Comparison of ENCODE assay signal across 33 mouse cellular contexts in genomic region chr4:155656214-155656751, GRCm38 (mm10). TPM values are rescaled to one million over a fixed set of nuclear protein-coding genes. Genes with fewer than 3 reads are reported as not detected.
DNase-seq lines count a peak whose midpoint lies in the region; ATAC-seq and TF ChIP-seq lines count a peak whose summit lies in the region.
"Had no signal": no experiment of that assay in that cellular context is flagged by ENCODE, and none has a peak within 500 bp of the region (broad histone marks: within the 10 kb centered on the region; RNA-seq: fewer than 3 reads in every experiment).

No protein-coding gene starts in this region.

- TF ChIP-seq CTCF in cerebellum, adult 2 months (IDR thresholded peaks at IDR 0.05; ENCODE audit: borderline replicate concordance, insufficient read depth, low read depth, low read length) = no peak

- peaks cover 32% of the 10 kb centered on the region for H3K36me3 ChIP-seq in kidney, embryonic 15.5 days

- H3K4me2 ChIP-seq in kidney, embryonic 15.5 days = no peak overlapping the region
- H3K4me2 ChIP-seq: forebrain, embryonic 15.5 days; limb, embryonic 13.5 days; midbrain, embryonic 13.5 days; neural tube, embryonic 15.5 days had no signal

- H3K27me3 ChIP-seq in kidney, embryonic 15.5 days = peaks cover 49% of the 10 kb centered on the region
- H3K27me3 ChIP-seq in cerebellum, adult 2 months (ENCODE audit: control insufficient read depth, insufficient read depth, low read length) = no peaks in the 10 kb centered on the region

- no peaks in the 10 kb centered on the region for H3K9me3 ChIP-seq in kidney, embryonic 15.5 days (replicated peaks)
- H3K9me3 ChIP-seq: embryonic facial prominence, embryonic 13.5 days; forebrain, embryonic 10.5 days; forebrain, embryonic 15.5 days; heart, embryonic 15.5 days; limb, embryonic 13.5 days; midbrain, embryonic 13.5 days; neural tube, embryonic 15.5 days had no signal

- no peak for TF ChIP-seq POLR2A in cerebellum, adult 2 months (IDR thresholded peaks at IDR 0.05; ENCODE audit: borderline replicate concordance, insufficient read depth, low read length)

- WGBS in kidney, embryonic 15.5 days = 88% methylated on average over 13 of the region's 13 CpGs
- 33% methylated on average over 13 of the region's 13 CpGs for whole genome bisulfite sequencing in cerebellum, adult 2 months

- ATAC-seq in kidney, embryonic 15.5 days (replicated peaks; ENCODE audit: low FRiP score) = no peak
- ATAC-seq: forebrain, embryonic 15.5 days; hindbrain, embryonic 16.5 days; midbrain, embryonic 13.5 days had no signal

- H3K4me3 ChIP-seq in kidney, embryonic 15.5 days (replicated peaks) = no peak overlapping the region
- no peak overlapping the region for H3K4me3 ChIP-seq in cerebellum, adult 2 months (replicated peaks; ENCODE audit: insufficient read depth, low read depth, low read length)
- H3K4me3 ChIP-seq: forebrain, embryonic 10.5 days; forebrain, embryonic 15.5 days; heart, embryonic 15.5 days; neural tube, embryonic 15.5 days had no signal

- DNase-seq in kidney, adult 9 months = no peak
- peak; percentile 41 to 50 for DNase-seq in cerebellum, adult 2 months
- peak; percentile 44 to 58 for DNase-seq in cerebellum, postnatal 10 days
- DNase-seq in natural killer cell, adult 2 months (ENCODE audit: low spot score in 2 of 2) = no peak
- no peak for DNase-seq in embryo, embryonic 10 days (ENCODE audit: low spot score)
- no peak for DNase-seq in thymus, postnatal 10 days (ENCODE audit: low spot score in 2 of 2)
- DNase-seq: adrenal gland, postnatal 10 days; B cell, adult 2 months; gastrocnemius, postnatal 10 days; kidney, adult 8-10 months; kidney, postnatal 14 days; layer of hippocampus, adult 9-11 months; lung, postnatal 36 days; retina, postnatal 1 day; right cerebral cortex, postnatal 14 days; spleen, adult 18-20 months; thymus, postnatal 25 days had no signal

- H3K27ac ChIP-seq in kidney, embryonic 15.5 days = no peak overlapping the region
- H3K27ac ChIP-seq in cerebellum, adult 2 months (ENCODE audit: insufficient read depth, low read length) = no peak overlapping the region
- H3K27ac ChIP-seq: embryonic facial prominence, embryonic 13.5 days; forebrain, embryonic 10.5 days; forebrain, embryonic 15.5 days; heart, embryonic 15.5 days; limb, embryonic 13.5 days; midbrain, embryonic 13.5 days; neural tube, embryonic 15.5 days had no signal

- 0 out of 2 replicates have a peak overlapping the region, but pooled peaks have one; percentile 1 for H3K9ac ChIP-seq in kidney, embryonic 15.5 days
- H3K9ac ChIP-seq: forebrain, embryonic 15.5 days; heart, embryonic 15.5 days; limb, embryonic 13.5 days; midbrain, embryonic 13.5 days; neural tube, embryonic 15.5 days had no signal

- peaks cover 48% of the 10 kb centered on the region for H3K4me1 ChIP-seq in kidney, embryonic 15.5 days
- H3K4me1 ChIP-seq in cerebellum, adult 2 months (ENCODE audit: control insufficient read depth, insufficient read depth, low read length) = peaks cover 18% of the 10 kb centered on the region; the same call in 1 of the 2 replicates

RNA-seq across cellular contexts. Expression of gene Mmp23, which starts 3.1 kb away (rescaled TPM):
- polyA plus RNA-seq in kidney, embryonic 15.5 days (2015; fragmentation: Nextera tagmentation; extraction: Ambion mirVana) = 51.7 and 68.7 TPM in 2 replicates
- 38.1 and 39.4 TPM in 2 replicates for polyA plus RNA-seq in cerebellum, adult 2 months (2012; rRNA removed)

RNA-seq across cellular contexts. Expression of gene Gm10563, which starts 11.1 kb away (rescaled TPM):
- polyA plus RNA-seq in kidney, embryonic 15.5 days (2015; fragmentation: Nextera tagmentation; extraction: Ambion mirVana) = not detected in 2 replicates
- not detected in 2 replicates for polyA plus RNA-seq in cerebellum, adult 2 months (2012; rRNA removed)
- polyA plus RNA-seq: embryonic facial prominence, embryonic 13.5 days; forebrain, embryonic 10.5 days; forebrain, embryonic 15.5 days; gonadal fat pad, adult 2 months; heart, embryonic 15.5 days; hindbrain, embryonic 11.5 days; hindbrain, embryonic 16.5 days; intestine, embryonic 14.5 days; limb, embryonic 13.5 days; liver, embryonic 11.5 days; liver, embryonic 16.5 days; lung, embryonic 16.5 days; midbrain, embryonic 13.5 days; neural tube, embryonic 15.5 days; stomach, embryonic 16.5 days had no signal

RNA-seq across cellular contexts. Expression of gene Mib2, which starts 12.7 kb away (rescaled TPM):
- polyA plus RNA-seq in kidney, embryonic 15.5 days (2015; fragmentation: Nextera tagmentation; extraction: Ambion mirVana) = 25.8 and 30.2 TPM in 2 replicates
- polyA plus RNA-seq in cerebellum, adult 2 months (2012; rRNA removed) = 146 and 152 TPM in 2 replicates

RNA-seq across cellular contexts. Expression of gene Cdk11b, which starts 31.6 kb away (rescaled TPM):
- 63.4 and 64.8 TPM in 2 replicates for polyA plus RNA-seq in kidney, embryonic 15.5 days (2015; fragmentation: Nextera tagmentation; extraction: Ambion mirVana)
- polyA plus RNA-seq in cerebellum, adult 2 months (2012; rRNA removed) = 57.8 and 63.7 TPM in 2 replicates

RNA-seq across cellular contexts. Expression of gene Fndc10, which starts 37.9 kb away (rescaled TPM):
- polyA plus RNA-seq in kidney, embryonic 15.5 days (2015; fragmentation: Nextera tagmentation; extraction: Ambion mirVana) = 4.9 and 5.3 TPM in 2 replicates
- 112 and 114 TPM in 2 replicates for polyA plus RNA-seq in cerebellum, adult 2 months (2012; rRNA removed)

Comparison
In these comparisons a context has a peak if more than half of its experiments do, and no peak if none do; other contexts are left out.
1. DNase-seq: peak in cerebellum, adult 2 months (2 of 2) and cerebellum, postnatal 10 days (2 of 2); none in kidney, adult 9 months (single experiment), natural killer cell, adult 2 months (0 of 2), embryo, embryonic 10 days (single experiment) and thymus, postnatal 10 days (0 of 2).